Mouse (Mus musculus) olfactory bulb, adult 2 months (tissue): Measurements from ENCODE around the gene Stat5a. TPM values are rescaled to one million over a fixed set of nuclear protein-coding genes. Genes with fewer than 3 reads are reported as not detected.

ENCODE experiments used
- H3K27ac ChIP-seq: fragments of 200-500 bp; 2 replicates; pipeline ENCODE4 v1.5.1; 2012; ENCODE audit warnings: low read depth, low read length; ENCODE audit not compliant: insufficient read depth
- H3K4me1 ChIP-seq: fragments of 200-500 bp; 2 replicates; pipeline ENCODE4 v1.6.1; 2012; ENCODE audit warnings: low read length; ENCODE audit not compliant: control insufficient read depth, insufficient read depth
- H3K4me3 ChIP-seq: fragments of 200-500 bp; 2 replicates; pipeline ENCODE4 v1.5.1; 2012; ENCODE audit warnings: mild to moderate bottlenecking, low read depth, low read length, moderate library complexity; ENCODE audit not compliant: insufficient read depth
- CTCF ChIP-seq: fragments of 200-500 bp; IDR thresholded peaks from 2 replicates; pipeline ENCODE4 v1.5.1; 2012; ENCODE audit warnings: low read depth, mild to moderate bottlenecking, low read length, moderate library complexity; ENCODE audit not compliant: insufficient read depth
- POLR2A ChIP-seq: fragments of 200-500 bp; IDR thresholded peaks from 2 replicates; pipeline ENCODE4 v1.6.1; 2012; ENCODE audit warnings: mild to moderate bottlenecking, low read depth, low read length, moderate library complexity; ENCODE audit not compliant: insufficient read depth
- WGBS: fragments of 180-500 bp; shearing (Covaris S2); methylation state at CpG from one replicate; pipeline ENCODE4 v1.1.7; 2018; 5-methylcytosine and 5-hydroxymethylcytosine counted together
- polyA plus RNA-seq: library from polyadenylated mRNA; stranded (reverse); fragments of >200 nt; gene quantifications from 2 replicates; pipeline ENCODE4 v1.2.4, GENCODE M21; 2012; ENCODE audit warnings: low replicate concordance; ENCODE audit not compliant: missing spikeins, insufficient read depth, insufficient read length

Stat5a gene
- polyA plus RNA-seq, 1 experiment = not detected

DNA sequence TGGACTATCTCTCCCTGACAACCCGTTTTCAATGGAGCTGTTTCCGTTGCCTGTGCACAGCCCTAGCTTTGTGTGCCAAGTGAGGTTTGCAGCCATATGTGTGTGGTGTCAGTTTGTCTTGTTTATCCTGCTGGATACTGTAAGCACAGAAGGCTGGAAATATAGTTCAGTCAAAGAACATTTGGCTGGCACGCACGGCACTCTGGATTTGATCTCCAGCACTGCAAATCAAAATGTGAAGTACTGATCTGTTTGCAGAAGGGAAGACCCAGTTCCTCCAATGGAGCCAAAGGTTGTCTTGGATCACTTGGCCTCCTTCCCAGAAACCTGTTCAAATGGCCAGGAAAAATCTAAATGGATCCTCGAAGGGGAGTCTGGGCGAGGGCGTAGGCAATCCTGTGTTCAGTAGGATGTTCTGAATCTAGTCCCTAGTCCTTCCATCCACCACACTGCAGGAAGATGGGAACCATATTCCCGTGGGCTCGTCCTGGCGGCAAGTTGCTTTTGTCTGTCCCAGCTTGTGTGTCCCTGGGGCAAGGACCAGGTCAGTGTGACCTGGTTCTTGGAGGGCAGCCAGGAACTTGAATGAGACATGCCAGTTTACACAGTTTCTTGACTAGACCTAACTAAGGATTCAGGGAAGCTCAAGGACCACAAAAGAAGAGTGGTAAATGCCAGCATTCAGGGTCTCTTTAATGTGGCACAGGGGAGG lies 11.3 kb downstream of the Stat5a start:
- WGBS = 70% methylated on average over 10 of the region's 10 CpGs
- TF ChIP-seq POLR2A (no peak), CTCF (no peak)
- no peak overlapping the region for H3K4me3 ChIP-seq
- H3K4me1 ChIP-seq = no peaks in the 10 kb centered on the region
- no peak overlapping the region for H3K27ac ChIP-seq

- Histone ChIP-seq H3K4me3 (no peak overlapping the region), H3K4me1 (no peaks in the 10 kb centered on the region), H3K27ac (no peak overlapping the region)
- no peak for TF ChIP-seq CTCF
- TF ChIP-seq POLR2A = no peak
- 82% methylated on average over 8 of the region's 8 CpGs for WGBS
Observed at GRCm38 (mm10) chr11:100870968-100871350, 11.8 kb downstream of the Stat5a start.

GRCm38 (mm10) chr11:100875761-100876160 lies 16.6 kb downstream of the Stat5a start:
- no peak overlapping the region for H3K4me3 ChIP-seq
- 73% methylated on average over 3 of the region's 3 CpGs for WGBS
- TF ChIP-seq POLR2A (no peak), CTCF (no peak)
- no peak overlapping the region for H3K27ac ChIP-seq
- no peaks in the 10 kb centered on the region for H3K4me1 ChIP-seq

- no peak overlapping the region for H3K27ac ChIP-seq
- TF ChIP-seq CTCF (no peak), POLR2A (no peak)
- 83% methylated on average over 15 of the region's 15 CpGs for WGBS
- no peaks in the 10 kb centered on the region for H3K4me1 ChIP-seq
- H3K4me3 ChIP-seq = no peak overlapping the region
Observed at GRCm38 (mm10) chr11:100879321-100880078, 20.3 kb downstream of the Stat5a start.

DNA sequence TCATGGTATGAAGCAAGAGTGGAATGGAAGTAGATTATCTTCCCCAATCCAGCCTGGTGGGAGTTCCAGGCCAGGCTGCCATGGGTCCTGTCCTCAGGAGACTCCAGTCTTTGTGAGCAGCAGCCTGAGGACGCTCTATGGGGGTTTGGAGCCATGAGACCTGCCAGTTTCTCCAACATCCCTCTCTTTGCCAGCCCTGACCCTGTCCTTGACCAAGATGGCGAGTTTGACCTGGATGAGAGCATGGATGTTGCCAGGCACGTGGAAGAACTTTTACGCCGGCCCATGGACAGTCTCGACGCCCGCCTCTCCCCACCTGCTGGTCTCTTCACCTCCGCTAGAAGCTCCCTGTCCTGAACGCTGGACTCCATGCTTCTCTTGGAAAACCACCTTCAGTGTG lies 24.5 kb downstream of the Stat5a start:
- WGBS = 95% methylated on average over 10 of the region's 10 CpGs
- no peaks in the 10 kb centered on the region for H3K4me1 ChIP-seq
- no peak overlapping the region for H3K4me3 ChIP-seq
- no peak overlapping the region for H3K27ac ChIP-seq
- TF ChIP-seq POLR2A (no peak), CTCF (no peak)

DNA sequence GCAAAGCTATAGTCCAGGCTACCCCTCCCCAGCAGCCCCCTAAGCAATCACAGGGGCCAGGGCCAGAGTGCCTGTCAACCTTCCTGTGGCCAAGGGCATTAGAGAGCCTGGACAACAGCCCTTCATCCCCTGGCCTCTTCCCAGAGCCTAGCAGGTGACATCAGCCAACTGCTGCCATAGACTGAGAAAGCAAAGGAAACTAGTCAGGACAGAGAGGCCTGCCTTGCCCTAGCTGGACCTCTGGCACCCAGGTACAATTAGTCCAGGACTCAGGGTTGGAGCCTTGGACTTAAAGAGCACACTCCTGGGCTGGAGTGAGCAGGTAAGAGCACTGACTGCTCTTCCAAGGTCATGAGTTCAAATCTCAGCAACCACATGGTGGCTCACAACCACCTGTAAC lies 26.3 kb downstream of the Stat5a start:
- no peak for TF ChIP-seq POLR2A
- no peak for TF ChIP-seq CTCF
- H3K4me3 ChIP-seq = no peak overlapping the region
- no peaks in the 10 kb centered on the region for H3K4me1 ChIP-seq
- H3K27ac ChIP-seq = no peak overlapping the region

- Histone ChIP-seq H3K4me1 (no peaks in the 10 kb centered on the region), H3K27ac (no peak overlapping the region), H3K4me3 (no peak overlapping the region)
- 82% methylated on average over 8 of the region's 8 CpGs for WGBS
- TF ChIP-seq POLR2A (no peak), CTCF (no peak)
Observed at GRCm38 (mm10) chr11:100886188-100886740, 27.1 kb downstream of the Stat5a start.

GRCm38 (mm10) chr11:100887236-100887635 lies 28.1 kb downstream of the Stat5a start:
- 90% methylated on average over 4 of the region's 4 CpGs for WGBS

GRCm38 (mm10) chr11:100887764-100888163 lies 28.6 kb downstream of the Stat5a start:
- Histone ChIP-seq H3K4me3 (no peak overlapping the region), H3K4me1 (no peaks in the 10 kb centered on the region; the same call in 1 of the 2 replicates), H3K27ac (no peak overlapping the region)
- no peak for TF ChIP-seq POLR2A
- no peak for TF ChIP-seq CTCF
- 90% methylated on average over 3 of the region's 3 CpGs for WGBS

More at GRCm38 (mm10) chr11:100887236-100887635, 28.1 kb downstream of the Stat5a start:
- no peak for TF ChIP-seq POLR2A
- no peak for TF ChIP-seq CTCF
- Histone ChIP-seq H3K4me1 (no peaks in the 10 kb centered on the region; the same call in 1 of the 2 replicates), H3K4me3 (no peak overlapping the region), H3K27ac (no peak overlapping the region)
